Mouse (Mus musculus) CH12.LX (cell line): ENCODE results near the gene Cttnbp2nl. TPM values are rescaled to one million over a fixed set of nuclear protein-coding genes. Genes with fewer than 3 reads are reported as not detected.

Experiments used
- DNase-seq: peaks from one replicate; pipeline ENCODE4 v3.0.0-alpha.2; 2013; ENCODE audit errors: extremely low read depth
- H3K27ac ChIP-seq: 2 replicates; pipeline ENCODE4 v1.5.1; 2012; ENCODE audit warnings: low read depth, mild to moderate bottlenecking, control low read depth, moderate library complexity; ENCODE audit not compliant: insufficient read depth
- H3K27me3 ChIP-seq: replicated peaks from 2 replicates; pipeline ENCODE3; 2012; ENCODE audit warnings: inconsistent platforms
- H3K36me3 ChIP-seq, 2 experiments: replicated peaks in 1 of 2; 2 replicates each; pipeline versions ENCODE3 to v1.6.1; 2012; ENCODE audit warnings: inconsistent platforms in 1 of 2, low read length in 1 of 2, mild to moderate bottlenecking in 1 of 2, mixed read lengths in 1 of 2, moderate library complexity in 1 of 2; ENCODE audit not compliant: control insufficient read depth in 1 of 2, insufficient read depth in 1 of 2
- H3K4me1 ChIP-seq, 2 experiments: 2 replicates each; pipeline ENCODE4 v1.6.1; 2012; ENCODE audit warnings: inconsistent platforms in 1 of 2, moderate library complexity in 1 of 2; ENCODE audit not compliant: insufficient read depth in 2 of 2, control insufficient read depth in 1 of 2
- H3K4me2 ChIP-seq: 2 replicates; pipeline ENCODE4 v1.6.1; 2012; ENCODE audit warnings: low read depth, mild to moderate bottlenecking, control low read depth; ENCODE audit not compliant: poor library complexity, insufficient read depth, severe bottlenecking
- H3K4me3 ChIP-seq, 3 experiments: fragments of 150-350 bp in 1 of 3; sonication (generic) in 1 of 3; replicated peaks in 1 of 3; 2 replicates each; pipeline versions ENCODE3 to v1.5.1; 2011 to 2012; ENCODE audit warnings: low read depth in 2 of 3, low read length in 2 of 3, mild to moderate bottlenecking in 2 of 3, moderate library complexity in 2 of 3, control low read depth in 1 of 3, improper control_type of control experiment in 1 of 3, inconsistent platforms in 1 of 3, mixed read lengths in 1 of 3; ENCODE audit not compliant: poor library complexity in 1 of 3
- H3K79me2 ChIP-seq: replicated peaks from 2 replicates; pipeline ENCODE4 v1.6.1; 2012; ENCODE audit warnings: mild to moderate bottlenecking, moderate library complexity; ENCODE audit not compliant: control insufficient read depth, poor library complexity, insufficient read depth, severe bottlenecking; ENCODE audit errors: extremely low read depth
- H3K9ac ChIP-seq: 2 replicates; pipeline ENCODE4 v1.6.1; 2012; ENCODE audit warnings: low read depth, mild to moderate bottlenecking, control low read depth, moderate library complexity; ENCODE audit not compliant: insufficient read depth
- H3K9me3 ChIP-seq: replicated peaks from 2 replicates; pipeline ENCODE3; 2012; ENCODE audit warnings: low read length, inconsistent platforms, mixed read lengths
- BHLHE40 ChIP-seq: IDR thresholded peaks from 2 replicates; pipeline ENCODE4 v1.6.1; 2011; ENCODE audit warnings: mild to moderate bottlenecking, low read depth, low read length, improper control_type of control experiment
- E2F4 ChIP-seq: IDR thresholded peaks from 2 replicates; pipeline ENCODE4 v1.6.1; 2011; ENCODE audit warnings: low read depth, low read length, improper control_type of control experiment; ENCODE audit not compliant: insufficient replicate concordance
- ELF1 ChIP-seq: IDR thresholded peaks from 2 replicates; pipeline ENCODE4 v1.6.1; 2014; ENCODE audit warnings: low read depth, mild to moderate bottlenecking, inconsistent platforms, low read length, improper control_type of control experiment
- EP300 ChIP-seq: IDR thresholded peaks from 2 replicates; pipeline ENCODE4 v1.6.1; 2011; ENCODE audit warnings: low read length, improper control_type of control experiment
- ETS1 ChIP-seq: conservative IDR thresholded peaks from 2 replicates; pipeline ENCODE4 v1.6.1; 2012; ENCODE audit warnings: low read depth, mild to moderate bottlenecking, inconsistent platforms, low read length, improper control_type of control experiment, moderate library complexity
- GABPA ChIP-seq: IDR thresholded peaks from 2 replicates; pipeline ENCODE4 v1.6.1; 2012; ENCODE audit warnings: low read depth, low read length, improper control_type of control experiment, inconsistent platforms; ENCODE audit not compliant: insufficient replicate concordance
- IRF4 ChIP-seq: IDR thresholded peaks from 2 replicates; pipeline ENCODE4 v1.6.1; 2014; ENCODE audit warnings: low read depth, mild to moderate bottlenecking, inconsistent platforms, low read length, improper control_type of control experiment
- JUN ChIP-seq: IDR thresholded peaks from 2 replicates; pipeline ENCODE4 v1.6.1; 2011; ENCODE audit warnings: low read depth, mild to moderate bottlenecking, low read length, improper control_type of control experiment, moderate library complexity; ENCODE audit not compliant: insufficient read depth
- JUND ChIP-seq: conservative IDR thresholded peaks from 2 replicates; pipeline ENCODE4 v1.6.1; 2011; ENCODE audit warnings: low read depth, low read length, improper control_type of control experiment
- MEF2A ChIP-seq: IDR thresholded peaks from 2 replicates; pipeline ENCODE4 v1.6.1; 2014; ENCODE audit warnings: low read depth, mild to moderate bottlenecking, inconsistent platforms, low read length, improper control_type of control experiment, borderline replicate concordance
- MXI1 ChIP-seq: IDR thresholded peaks from 2 replicates; pipeline ENCODE4 v1.6.1; 2011; ENCODE audit warnings: mild to moderate bottlenecking, low read depth, low read length, improper control_type of control experiment
- RCOR1 ChIP-seq: conservative IDR thresholded peaks from 2 replicates; pipeline ENCODE4 v1.6.1; 2012; ENCODE audit warnings: low read depth, mild to moderate bottlenecking, inconsistent platforms, low read length, improper control_type of control experiment
- SMC3 ChIP-seq: IDR thresholded peaks from 2 replicates; pipeline ENCODE4 v1.6.1; 2011; ENCODE audit warnings: low read depth, low read length, improper control_type of control experiment
- USF2 ChIP-seq: conservative IDR thresholded peaks from 2 replicates; pipeline ENCODE4 v1.6.1; 2011; ENCODE audit warnings: low read depth, low read length, improper control_type of control experiment
- ZKSCAN1 ChIP-seq: IDR thresholded peaks from 2 replicates; pipeline ENCODE4 v1.6.1; 2012; ENCODE audit warnings: low read depth, inconsistent platforms, low read length, improper control_type of control experiment, borderline replicate concordance
- dilution Hi-C: fragments of 300-500 bp; cut with MboI; formaldehyde crosslinking; loops from 2 replicates; pipeline ENCODE4 v1.14.3; 2020; ENCODE audit warnings: low sequenced_read_pairs; ENCODE audit not compliant: extremely low pct_unique_long_range_greater_than_20kb, extremely low pct_ligation_motif_present
- in situ Hi-C: fragments of 300-500 bp; cut with MboI; formaldehyde crosslinking; loops from 3 replicates; pipeline ENCODE4 v1.14.3; 2019; ENCODE audit warnings: low sequenced_read_pairs, low pct_ligation_motif_present, low pct_unique_long_range_greater_than_20kb, mixed read lengths
- polyA plus RNA-seq: library from polyadenylated mRNA; unstranded; fragments of >175 nt; gene quantifications from 2 replicates; pipeline ENCODE4 v1.2.1, GENCODE M21; 2012; ENCODE audit warnings: low read depth; ENCODE audit not compliant: insufficient read length
- total RNA-seq, 2 experiments: library from RNA; depleted of rRNA; stranded (reverse); fragments of 300-350 nt in 1 of 2; fragments of >200 nt in 1 of 2; gene quantifications; 2 replicates each; pipeline ENCODE4 v1.2.3; 2012 to 2014

Gene Cttnbp2nl
- total and polyA plus RNA-seq, 3 experiments, result 0.21 to 0.70 (median 0.43) TPM

- no peaks in the 10 kb centered on the region for H3K36me3 ChIP-seq
- H3K79me2 ChIP-seq, result no peaks in the 10 kb centered on the region
- H3K4me3 ChIP-seq, result no peak overlapping the region
- dilution Hi-C loops, result no loop called here
- no peak overlapping the region for H3K27ac ChIP-seq
- no peak for DNase-seq
- TF ChIP-seq ELF1 (no peak), ZKSCAN1 (no peak), ETS1 (no peak), MXI1 (no peak), USF2 (no peak), JUN (no peak)
- TF ChIP-seq, all 38 proteins: peak for 0
- Histone ChIP-seq H3K4me1 (peaks cover 0 to 18% of the 10 kb centered on the region in 2 experiments; a peak in 2 of 4 replicates), H3K27me3 (no peaks in the 10 kb centered on the region), H3K9me3 (peaks cover 4% of the 10 kb centered on the region), H3K4me2 (no peak overlapping the region), H3K9ac (no peak overlapping the region)
- in situ Hi-C loops, result no loop called here
Measured at GRCm38 (mm10) chr3:105060992-105061391, 8.0 kb upstream of the Cttnbp2nl start.

GRCm38 (mm10) chr3:105059911-105060310 lies 7.0 kb upstream of the Cttnbp2nl start:
- Histone ChIP-seq H3K27me3 (no peaks in the 10 kb centered on the region), H3K36me3 (no peaks in the 10 kb centered on the region), H3K9me3 (no peaks in the 10 kb centered on the region), H3K27ac (no peak overlapping the region), H3K4me2 (no peak overlapping the region; the same call in 1 of the 2 replicates), H3K9ac (no peak overlapping the region), H3K4me1 (peaks cover 0 to 21% of the 10 kb centered on the region in 2 experiments; a peak in 2 of 4 replicates), H3K79me2 (no peaks in the 10 kb centered on the region), H3K4me3 (no peak overlapping the region)
- DNase-seq, result peak; percentile 48
- TF ChIP-seq SMC3 (no peak), RCOR1 (no peak), JUN (peak; percentile 86), IRF4 (peak; percentile 41; the same call in 1 of the 2 replicates), ETS1 (peak; percentile 64), EP300 (peak; percentile 75), MEF2A (peak; percentile 43; the same call in 1 of the 2 replicates), MXI1 (no peak), GABPA (no peak), JUND (peak; percentile 96), E2F4 (no peak), BHLHE40 (peak; percentile 40; the same call in 1 of the 2 replicates)
- in situ Hi-C loops (loop anchor here (10.0 kb wide), 1 partner anchor 275 kb away; the partner anchor contains the start of genes Fam19a3, Ppm1j and Rhoc), dilution Hi-C loops (no loop called here)
